In the genomic region with DNA sequence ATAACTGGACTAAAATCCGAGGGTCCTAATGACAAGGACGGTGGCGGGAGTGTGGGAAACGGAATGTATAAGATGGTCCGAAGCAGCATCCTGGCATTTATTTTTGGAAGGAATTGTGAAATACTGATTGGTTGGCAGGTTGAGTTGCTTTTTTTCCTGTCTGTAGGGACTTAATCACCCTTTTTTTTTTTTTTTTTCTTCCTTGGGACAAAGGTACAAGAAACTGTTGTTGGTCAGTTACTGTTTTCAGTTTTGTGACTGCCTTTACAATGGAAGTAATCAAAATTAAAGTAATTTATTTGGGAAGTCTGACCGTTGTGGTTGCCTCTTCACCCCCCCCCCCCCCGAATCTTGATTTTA, we compare ENCODE assay signal across 8 mouse cellular contexts. TPM values are rescaled to one million over a fixed set of nuclear protein-coding genes. Genes with fewer than 3 reads are reported as not detected.
A peak's percentile ranks its signal among the peaks of the same experiment; 100 is the strongest.
DNase-seq lines count a peak whose midpoint lies in the region; ATAC-seq lines count a peak whose summit lies in the region.

No protein-coding gene starts in this region.

- DNase-seq in kidney, postnatal 25 days = no peak
- no peak for DNase-seq in embryonic facial prominence, embryonic 10.5 days (ENCODE audit: low spot score)
- DNase-seq in hindbrain, embryonic 14.5 days (ENCODE audit: low spot score) = no peak
- DNase-seq in midbrain, embryonic 14.5 days = no peak
- no peak for DNase-seq in right cerebral cortex, adult 2 months (ENCODE audit: low spot score in 2 of 2)
- DNase-seq in right cerebral cortex, postnatal 4 days = no peak

- H3K4me1 ChIP-seq in kidney, embryonic 16.5 days (ENCODE audit: insufficient read depth, low read length) = peaks cover 13% of the 10 kb centered on the region
- H3K4me1 ChIP-seq in embryonic facial prominence, embryonic 10.5 days = peaks cover 24% of the 10 kb centered on the region
- no peaks in the 10 kb centered on the region; the same call in 1 of the 2 replicates for H3K4me1 ChIP-seq in hindbrain, embryonic 14.5 days (replicated peaks; ENCODE audit: control insufficient read depth, insufficient read depth, low read length)
- peaks cover 8% of the 10 kb centered on the region; the same call in 1 of the 2 replicates for H3K4me1 ChIP-seq in midbrain, embryonic 14.5 days (ENCODE audit: control insufficient read depth, insufficient read depth, low read length)

- WGBS in kidney, embryonic 16.5 days = 2% methylated on average over 7 of the region's 7 CpGs
- 0% methylated on average over 7 of the region's 7 CpGs for WGBS in embryonic facial prominence, embryonic 10.5 days
- WGBS in hindbrain, embryonic 14.5 days = 0% methylated on average over 7 of the region's 7 CpGs
- WGBS in midbrain, embryonic 14.5 days = 0% methylated on average over 7 of the region's 7 CpGs

- no peaks in the 10 kb centered on the region for H3K36me3 ChIP-seq in kidney, embryonic 16.5 days (ENCODE audit: insufficient read depth, low read length)
- no peaks in the 10 kb centered on the region for H3K36me3 ChIP-seq in embryonic facial prominence, embryonic 10.5 days (replicated peaks)
- no peaks in the 10 kb centered on the region for H3K36me3 ChIP-seq in hindbrain, embryonic 14.5 days (replicated peaks; ENCODE audit: control insufficient read depth, insufficient read depth)
- no peaks in the 10 kb centered on the region for H3K36me3 ChIP-seq in midbrain, embryonic 14.5 days (ENCODE audit: control insufficient read depth, insufficient read depth, low read length)

- peak overlapping the region; percentile 84 for H3K4me3 ChIP-seq in kidney, embryonic 16.5 days (ENCODE audit: low read length)
- peak overlapping the region; percentile 95 for H3K4me3 ChIP-seq in embryonic facial prominence, embryonic 10.5 days
- H3K4me3 ChIP-seq in hindbrain, embryonic 14.5 days (replicated peaks; ENCODE audit: low read length) = peak overlapping the region; percentile 92
- H3K4me3 ChIP-seq in midbrain, embryonic 14.5 days (replicated peaks; ENCODE audit: low read depth, low read length) = peak overlapping the region; percentile 87

- peak overlapping the region; percentile 80 for H3K4me2 ChIP-seq in kidney, embryonic 16.5 days (replicated peaks; ENCODE audit: low read depth, low read length)
- peak overlapping the region; percentile 83 for H3K4me2 ChIP-seq in hindbrain, embryonic 14.5 days (replicated peaks)
- peak overlapping the region; percentile 93 for H3K4me2 ChIP-seq in midbrain, embryonic 14.5 days (ENCODE audit: low read length)

- peak overlapping the region; percentile 97 for H3K27ac ChIP-seq in kidney, embryonic 16.5 days (ENCODE audit: low read length)
- peak overlapping the region; percentile 99 for H3K27ac ChIP-seq in embryonic facial prominence, embryonic 10.5 days (replicated peaks)
- H3K27ac ChIP-seq in hindbrain, embryonic 14.5 days = peak overlapping the region; percentile 94; the same call in 1 of the 2 replicates
- peak overlapping the region; percentile 95 for H3K27ac ChIP-seq in midbrain, embryonic 14.5 days (replicated peaks; ENCODE audit: low read depth, low read length)

- peak overlapping the region; percentile 87 for H3K9ac ChIP-seq in kidney, embryonic 16.5 days (replicated peaks; ENCODE audit: low read length)
- H3K9ac ChIP-seq in hindbrain, embryonic 14.5 days = peak overlapping the region; percentile 73
- peak overlapping the region; percentile 72 for H3K9ac ChIP-seq in midbrain, embryonic 14.5 days (replicated peaks; ENCODE audit: low read length)

- no peaks in the 10 kb centered on the region for H3K9me3 ChIP-seq in kidney, embryonic 16.5 days (ENCODE audit: low read length)
- no peaks in the 10 kb centered on the region for H3K9me3 ChIP-seq in embryonic facial prominence, embryonic 10.5 days
- no peaks in the 10 kb centered on the region for H3K9me3 ChIP-seq in hindbrain, embryonic 14.5 days (ENCODE audit: control insufficient read depth, low read length)
- no peaks in the 10 kb centered on the region for H3K9me3 ChIP-seq in midbrain, embryonic 14.5 days (ENCODE audit: control insufficient read depth, low read length)

- no peak for ATAC-seq in kidney, embryonic 16.5 days (ENCODE audit: low FRiP score, low TSS enrichment)
- ATAC-seq in hindbrain, embryonic 14.5 days (ENCODE audit: low FRiP score) = no peak
- ATAC-seq in midbrain, embryonic 14.5 days (ENCODE audit: low FRiP score, low TSS enrichment) = no peak
- no peak for ATAC-seq in monocyte, adult 5-6 weeks (replicated peaks; ENCODE audit: insufficient number of reproducible peaks, low FRiP score, low TSS enrichment, poor library complexity, severe bottlenecking)

- H3K27me3 ChIP-seq in kidney, embryonic 16.5 days (ENCODE audit: insufficient read depth, low read length) = no peaks in the 10 kb centered on the region
- no peaks in the 10 kb centered on the region for H3K27me3 ChIP-seq in embryonic facial prominence, embryonic 10.5 days (replicated peaks; ENCODE audit: low read depth, poor library complexity, severe bottlenecking)
- H3K27me3 ChIP-seq in hindbrain, embryonic 14.5 days (ENCODE audit: control insufficient read depth, insufficient read depth, low read length) = no peaks in the 10 kb centered on the region
- no peaks in the 10 kb centered on the region for H3K27me3 ChIP-seq in midbrain, embryonic 14.5 days (ENCODE audit: control insufficient read depth, insufficient read depth, low read length)

RNA-seq across cellular contexts. Expression of gene Cecr2, which starts 1.2 kb away (rescaled TPM):
- 3.9 and 4.8 TPM in 2 replicates for polyA plus RNA-seq in kidney, embryonic 16.5 days (2015; fragmentation: Nextera tagmentation; extraction: Ambion mirVana)
- 11.1 and 14.8 TPM in 2 replicates for polyA plus RNA-seq in embryonic facial prominence, embryonic 10.5 days (2016; fragmentation: Nextera tagmentation; extraction: Ambion mirVana)
- polyA plus RNA-seq in hindbrain, embryonic 14.5 days (2014; fragmentation: Nextera tagmentation; extraction: Ambion mirVana) = 3.7 and 4.7 TPM in 2 replicates
- polyA plus RNA-seq in midbrain, embryonic 14.5 days (2014; fragmentation: Nextera tagmentation; extraction: Ambion mirVana) = 3.8 and 5.2 TPM in 2 replicates
- 1.5 to 4.0 TPM (median 3.3 TPM) in 3 replicates for total RNA-seq in monocyte, adult 5-6 weeks (2017)
